In the genomic region with DNA sequence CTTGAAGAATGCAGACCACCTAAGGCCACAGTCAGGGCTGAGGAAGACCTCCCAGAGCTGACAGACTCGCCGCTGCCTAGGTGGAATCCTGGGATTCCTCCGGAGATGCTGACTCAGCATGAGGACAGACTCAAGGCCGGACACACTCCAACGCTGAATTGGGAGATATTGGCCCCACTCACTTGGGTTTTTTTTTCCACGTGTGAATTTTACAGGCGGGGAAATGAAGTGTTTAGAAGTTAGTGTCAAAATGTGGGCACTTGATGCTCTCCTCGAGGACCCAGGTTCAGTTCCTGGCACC, we compare ENCODE assay signal across 8 mouse cellular contexts. TPM values are rescaled to one million over a fixed set of nuclear protein-coding genes. Genes with fewer than 3 reads are reported as not detected.
DNase-seq lines count a peak whose midpoint lies in the region; ATAC-seq and TF ChIP-seq lines count a peak whose summit lies in the region.
"Had no signal": no experiment of that assay in that cellular context is flagged by ENCODE, and none has a peak within 500 bp of the region (broad histone marks: within the 10 kb centered on the region; RNA-seq: fewer than 3 reads in every experiment).

No protein-coding gene starts in this region.

- intact Hi-C loops in left cerebral cortex, adult 2 months (cut with DNase I) = loop anchor here (1.0 to 5.0 kb wide), 3 partner anchors 329 to 634 kb away; no protein-coding TSS in a partner anchor

- H3K9ac ChIP-seq in forebrain, embryonic 12.5 days = no peak overlapping the region
- no peak overlapping the region for H3K9ac ChIP-seq in intestine, embryonic 16.5 days (ENCODE audit: low read depth, low read length)
- peak overlapping the region; percentile 38; the same call in 1 of the 2 replicates for H3K9ac ChIP-seq in neural tube, embryonic 13.5 days

- H3K9me3 ChIP-seq in forebrain, embryonic 12.5 days = no peaks in the 10 kb centered on the region
- no peaks in the 10 kb centered on the region for H3K9me3 ChIP-seq in intestine, embryonic 16.5 days (ENCODE audit: control insufficient read depth, low read length)
- no peaks in the 10 kb centered on the region for H3K9me3 ChIP-seq in neural tube, embryonic 13.5 days

- peak; percentile 56; the same call in 1 of the 2 replicates for ATAC-seq in forebrain, embryonic 12.5 days (ENCODE audit: low FRiP score)
- ATAC-seq in intestine, embryonic 16.5 days = no peak
- 0 out of 2 replicates have a peak, but pooled peaks have one; percentile 19 for ATAC-seq in neural tube, embryonic 13.5 days (ENCODE audit: low read depth)
- ATAC-seq: activated CD4-positive, CD25-positive, alpha-beta regulatory T cell, adult 4 months had no signal

- TF ChIP-seq CTCF in left cerebral cortex, adult 2 months (IDR thresholded peaks at IDR 0.05) = no peak

- peak overlapping the region; percentile 46 for H3K4me2 ChIP-seq in forebrain, embryonic 12.5 days
- H3K4me2 ChIP-seq in intestine, embryonic 16.5 days (ENCODE audit: low read depth, low read length) = peak overlapping the region; percentile 47
- H3K4me2 ChIP-seq in neural tube, embryonic 13.5 days = peak overlapping the region; percentile 54

- H3K4me3 ChIP-seq in left cerebral cortex, adult 2 months = peak overlapping the region; percentile 37
- peak overlapping the region; percentile 16 for H3K4me3 ChIP-seq in forebrain, embryonic 12.5 days (replicated peaks)
- H3K4me3 ChIP-seq in intestine, embryonic 16.5 days (ENCODE audit: low read length) = peak overlapping the region; percentile 25
- peak overlapping the region; percentile 25 for H3K4me3 ChIP-seq in neural tube, embryonic 13.5 days

- WGBS in forebrain, embryonic 12.5 days = 32% methylated on average over 8 of the region's 8 CpGs
- WGBS in intestine, embryonic 16.5 days = 34% methylated on average over 8 of the region's 8 CpGs
- WGBS in neural tube, embryonic 13.5 days = 30% methylated on average over 8 of the region's 8 CpGs

- peaks cover 7% of the 10 kb centered on the region for H3K4me1 ChIP-seq in forebrain, embryonic 12.5 days
- H3K4me1 ChIP-seq in intestine, embryonic 16.5 days (ENCODE audit: control insufficient read depth, insufficient read depth, low read length) = 0 out of 2 replicates have a peak, but pooled peaks cover 4% of the 10 kb centered on the region
- H3K4me1 ChIP-seq in neural tube, embryonic 13.5 days (replicated peaks) = peaks cover 5% of the 10 kb centered on the region

- no peak overlapping the region for H3K27ac ChIP-seq in left cerebral cortex, adult 2 months
- no peak overlapping the region for H3K27ac ChIP-seq in forebrain, embryonic 12.5 days
- H3K27ac ChIP-seq in intestine, embryonic 16.5 days (ENCODE audit: low read length) = no peak overlapping the region
- H3K27ac ChIP-seq in neural tube, embryonic 13.5 days (replicated peaks) = no peak overlapping the region

- no peaks in the 10 kb centered on the region for H3K36me3 ChIP-seq in forebrain, embryonic 12.5 days (replicated peaks)
- no peaks in the 10 kb centered on the region for H3K36me3 ChIP-seq in intestine, embryonic 16.5 days (ENCODE audit: control insufficient read depth, insufficient read depth, low read length)
- peaks cover 4% of the 10 kb centered on the region; the same call in 1 of the 2 replicates for H3K36me3 ChIP-seq in neural tube, embryonic 13.5 days

- H3K27me3 ChIP-seq in forebrain, embryonic 12.5 days = 0 out of 2 replicates have a peak, but pooled peaks cover 7% of the 10 kb centered on the region
- no peaks in the 10 kb centered on the region for H3K27me3 ChIP-seq in intestine, embryonic 16.5 days (replicated peaks; ENCODE audit: control insufficient read depth, insufficient read depth, low read length)
- H3K27me3 ChIP-seq in neural tube, embryonic 13.5 days = peaks cover 24% of the 10 kb centered on the region

- no peak for DNase-seq in left cerebral cortex, adult 2 months (ENCODE audit: extremely low spot score in 1 of 2, low spot score in 2 of 2)
- DNase-seq in left cerebral cortex, adult 11 months (ENCODE audit: low spot score) = no peak
- DNase-seq in urinary bladder, adult 18-20 months (ENCODE audit: low spot score in 2 of 2) = no peak
- DNase-seq in layer of hippocampus, postnatal 36 days = no peak

RNA-seq across cellular contexts. Expression of a gene that starts 32.1 kb away (rescaled TPM):
- total RNA-seq in left cerebral cortex, adult 2 months (2021) = 10 to 100 TPM; 74.6 to 77.5 TPM
- 3.1 TPM in 2 replicates for polyA plus RNA-seq in forebrain, embryonic 12.5 days (2016; fragmentation: Nextera tagmentation; extraction: Ambion mirVana)
- polyA plus RNA-seq in intestine, embryonic 16.5 days (2015; fragmentation: Nextera tagmentation; extraction: Ambion mirVana) = 4.8 and 5.6 TPM in 2 replicates
- polyA plus RNA-seq in neural tube, embryonic 13.5 days (2015; fragmentation: Nextera tagmentation; extraction: Ambion mirVana) = 4.2 and 4.9 TPM in 2 replicates
- total RNA-seq in layer of hippocampus, postnatal 36 days (2021) = 10 to 100 TPM; 45.7 to 50.1 TPM
